Mouse (Mus musculus) left cerebral cortex, postnatal 14 days (tissue): ENCODE measurements around the gene Ttc34. TPM values are rescaled to one million over a fixed set of nuclear protein-coding genes. Genes with fewer than 3 reads are reported as not detected.

Source experiments
- DNase-seq, 2 experiments: peaks; one replicate each; pipeline ENCODE4 v3.0.0; 2021 to 2022; ENCODE audit warnings: low spot score in 2 of 2, mixed read lengths in 1 of 2
- intact Hi-C: fragments of 180-260 bp; cut with DNase I; formaldehyde crosslinking; loops from one replicate; pipeline ENCODE4 v1.15.1; 2025
- total RNA-seq, 2 experiments: library from RNA; stranded (reverse); gene quantifications; 2 replicates each; pipeline ENCODE4 v1.2.3; 2021

Ttc34 gene
- total RNA-seq, 2 experiments from 2014 or later = 2.3 to 3.9 TPM

- intact Hi-C loops = no loop called here
- DNase-seq = no peak
Measured at GRCm38 (mm10) chr4:154885416-154885815, 48.2 kb downstream of the Ttc34 start.

GRCm38 (mm10) chr4:154886876-154887592 lies 49.8 kb downstream of the Ttc34 start:
- intact Hi-C loops = no loop called here
- no peak for DNase-seq

- intact Hi-C loops = no loop called here
Measured at GRCm38 (mm10) chr4:154887593-154888250, 50.5 kb downstream of the Ttc34 start.

DNA sequence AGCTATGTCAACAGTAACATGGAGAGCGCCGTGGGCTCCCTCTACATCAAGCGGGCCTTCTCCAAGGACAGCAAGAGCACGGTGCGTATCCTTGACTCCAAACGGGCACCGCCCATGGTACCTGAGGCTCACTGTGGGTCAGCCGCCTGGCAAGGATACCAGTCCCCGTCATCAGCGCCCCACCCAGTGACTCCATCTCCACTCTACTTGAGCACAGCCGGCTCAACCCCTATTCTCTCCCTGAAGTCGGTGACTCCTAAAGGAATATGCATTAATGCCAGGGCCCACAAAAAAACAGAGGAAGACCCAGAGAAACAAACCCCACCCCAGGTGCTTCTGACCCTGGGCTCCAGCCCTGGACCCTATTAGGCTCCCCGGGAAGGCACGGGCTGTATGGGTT lies 53.6 kb downstream of the Ttc34 start:
- no peak for DNase-seq
- intact Hi-C loops = no loop called here

More at GRCm38 (mm10) chr4:154887593-154888250, 50.5 kb downstream of the Ttc34 start:
- no peak for DNase-seq

- intact Hi-C loops = no loop called here
- no peak for DNase-seq
Measured at GRCm38 (mm10) chr4:154895549-154895948, 58.3 kb downstream of the Ttc34 start.

DNA sequence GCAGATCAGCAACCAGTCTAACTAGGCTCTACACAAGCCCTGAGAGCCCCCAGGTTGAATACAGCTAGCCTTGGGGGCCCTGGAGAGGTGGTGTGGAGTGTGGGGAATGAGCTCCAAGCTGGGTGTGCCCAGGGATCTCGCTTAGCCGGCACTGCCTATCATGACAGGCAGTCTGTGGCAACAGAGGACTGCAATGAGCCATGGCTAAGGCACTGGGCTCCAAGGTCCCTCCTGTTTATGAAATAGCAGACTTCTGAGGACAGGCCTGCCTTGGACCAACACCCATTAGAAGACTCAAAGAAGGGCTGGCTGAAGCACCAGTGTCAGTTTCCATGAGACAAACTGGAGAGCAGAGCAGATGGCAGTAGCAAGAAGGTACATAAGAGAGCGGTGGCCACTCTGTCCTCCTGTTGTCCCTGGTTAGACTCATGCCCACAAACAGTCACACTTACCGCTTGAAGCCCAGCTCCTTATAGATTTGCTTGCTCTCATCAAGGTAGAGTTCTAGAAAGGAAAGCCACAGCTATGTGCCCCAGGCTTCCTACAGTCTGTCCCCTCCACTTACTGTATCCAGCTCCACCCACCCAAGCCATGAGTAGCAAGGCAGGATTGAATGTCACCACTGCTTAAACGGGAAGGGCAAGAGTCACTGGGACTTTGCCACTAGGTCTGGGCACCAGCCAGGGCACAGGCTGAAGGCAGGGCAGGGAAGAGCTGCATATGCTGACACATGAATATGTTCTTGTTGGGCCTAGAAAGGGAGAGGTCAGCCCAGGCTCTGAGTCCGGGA lies 60.6 kb downstream of the Ttc34 start:
- no peak for DNase-seq
- intact Hi-C loops = no loop called here

DNA sequence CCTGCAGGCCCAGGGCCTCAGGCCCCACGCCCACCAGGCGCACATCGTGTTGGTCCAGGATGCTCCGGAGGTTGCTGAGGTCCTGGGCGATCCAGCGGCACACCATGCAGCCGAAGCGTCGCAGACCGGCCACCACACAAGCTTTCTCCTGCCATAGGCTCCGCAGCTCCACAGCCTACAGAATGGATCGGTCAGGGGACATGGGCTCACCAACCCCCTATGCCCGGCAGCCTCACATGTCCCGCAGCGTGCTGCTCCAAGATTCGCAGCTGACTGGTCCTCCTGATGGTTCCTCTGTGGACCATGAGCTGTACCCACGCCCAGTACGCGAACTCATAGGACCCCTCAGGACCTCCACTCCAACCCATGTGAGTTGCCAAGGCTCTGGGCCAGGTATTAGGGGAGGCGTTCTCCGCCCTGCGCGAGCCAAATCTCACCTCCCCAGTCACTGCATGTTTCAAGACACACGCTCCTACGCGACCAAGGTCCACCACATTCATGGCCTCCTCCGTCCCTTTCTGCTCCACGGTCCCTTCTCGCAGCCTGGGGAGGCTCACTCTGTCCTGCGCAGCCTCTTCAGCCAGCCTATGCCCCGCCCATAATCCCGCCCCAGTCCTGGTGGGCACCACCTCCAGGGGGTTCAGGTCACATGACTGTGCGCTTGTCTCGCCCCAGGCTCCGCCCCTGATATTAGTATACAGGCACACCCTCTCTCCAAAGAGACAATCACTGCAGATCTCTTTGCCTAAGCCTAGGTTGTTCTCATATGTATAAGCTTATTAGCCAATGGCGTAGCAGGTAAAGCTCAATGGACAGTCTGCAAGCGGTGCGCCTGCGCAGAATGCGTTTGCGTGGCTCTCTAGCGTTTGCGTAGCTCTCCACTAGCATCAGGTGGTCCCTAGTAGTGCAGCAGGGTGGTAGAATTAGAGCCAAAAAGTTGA lies 61.5 kb downstream of the Ttc34 start, which contains the start of gene Fam213b:
Gene Fam213b (minus strand): TSS at position 630 of the 941 bp plus-strand sequence.
- intact Hi-C loops = no loop called here
- peak; percentile 74 to 77 for DNase-seq

GRCm38 (mm10) chr4:154902371-154902770 lies 65.1 kb downstream of the Ttc34 start:
- DNase-seq = no peak
- intact Hi-C loops = no loop called here

GRCm38 (mm10) chr4:154904185-154905071 lies 67.2 kb downstream of the Ttc34 start:
- intact Hi-C loops = loop anchor here (5.0 kb wide), 1 partner anchor 38 kb away; no protein-coding TSS in a partner anchor
- DNase-seq = peak; percentile 89 to 93

DNA sequence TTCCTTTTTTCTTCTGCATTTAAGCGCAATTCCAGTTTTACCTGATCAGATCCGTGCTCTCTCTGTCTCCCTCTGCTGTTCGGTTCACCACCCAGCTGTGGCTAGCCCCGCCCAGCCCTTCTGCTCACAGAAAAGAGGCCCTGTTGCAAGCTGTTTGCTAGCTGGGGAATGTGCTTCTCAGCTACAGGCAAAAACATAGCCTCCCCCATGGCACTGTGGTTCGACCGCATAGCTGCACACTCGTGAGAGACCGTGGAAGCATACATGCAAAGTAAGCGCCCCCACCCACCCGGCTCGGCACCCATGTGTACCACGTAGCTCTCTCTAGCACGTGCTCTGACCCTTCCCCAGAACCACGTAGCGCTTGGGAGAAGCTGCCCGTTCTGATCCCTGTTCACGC lies 70.6 kb downstream of the Ttc34 start:
- intact Hi-C loops = loop anchor here (2.0 to 5.0 kb wide), 2 partner anchors 29 to 34 kb away; no protein-coding TSS in a partner anchor
- peak; percentile 73 for DNase-seq

DNA sequence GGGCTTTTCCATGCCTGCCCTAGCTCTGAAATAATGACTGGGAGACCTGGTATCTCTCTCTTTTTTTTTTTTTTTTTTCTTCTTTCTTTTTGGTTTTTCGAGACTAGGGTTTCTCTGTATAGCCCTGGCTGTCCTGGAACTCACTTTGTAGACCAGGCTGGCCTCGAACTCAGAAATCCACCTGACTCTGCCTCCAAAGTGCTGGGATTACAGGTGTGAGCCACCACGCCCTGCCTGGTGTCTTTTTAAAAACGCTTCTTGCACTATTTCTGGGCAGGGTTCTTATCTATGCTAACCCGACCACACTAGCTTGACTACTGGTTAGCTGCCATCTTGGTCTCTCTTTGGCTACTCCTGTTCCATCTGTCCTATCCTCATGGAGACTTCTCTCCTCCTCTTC lies 71.2 kb downstream of the Ttc34 start:
- intact Hi-C loops = loop anchor here (5.0 kb wide), 1 partner anchor 34 kb away; no protein-coding TSS in a partner anchor
- no peak for DNase-seq

GRCm38 (mm10) chr4:154910606-154911522 lies 73.6 kb downstream of the Ttc34 start:
- intact Hi-C loops = no loop called here
- peak; percentile 22 to 66 for DNase-seq

DNA sequence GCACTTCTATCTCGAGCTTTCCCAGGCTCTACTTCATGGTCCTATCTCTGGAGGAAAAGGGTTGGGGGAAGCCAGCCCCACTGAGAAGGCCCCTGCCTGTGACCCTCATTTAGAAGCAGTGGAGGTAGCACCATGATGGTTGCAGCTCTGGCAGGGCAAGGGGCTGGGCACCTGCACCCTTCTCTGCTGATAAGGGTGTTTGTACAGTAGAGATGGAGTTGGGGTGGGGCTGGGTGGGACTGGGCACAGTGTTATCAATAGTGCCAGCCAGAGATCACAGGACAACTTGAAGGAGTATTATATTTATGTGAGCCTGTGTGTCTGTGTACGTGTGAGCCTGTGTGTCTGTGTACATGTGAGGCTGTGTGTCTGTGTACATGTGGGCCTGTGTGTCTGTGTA lies 74.4 kb downstream of the Ttc34 start:
- intact Hi-C loops = no loop called here
- no peak for DNase-seq

DNA sequence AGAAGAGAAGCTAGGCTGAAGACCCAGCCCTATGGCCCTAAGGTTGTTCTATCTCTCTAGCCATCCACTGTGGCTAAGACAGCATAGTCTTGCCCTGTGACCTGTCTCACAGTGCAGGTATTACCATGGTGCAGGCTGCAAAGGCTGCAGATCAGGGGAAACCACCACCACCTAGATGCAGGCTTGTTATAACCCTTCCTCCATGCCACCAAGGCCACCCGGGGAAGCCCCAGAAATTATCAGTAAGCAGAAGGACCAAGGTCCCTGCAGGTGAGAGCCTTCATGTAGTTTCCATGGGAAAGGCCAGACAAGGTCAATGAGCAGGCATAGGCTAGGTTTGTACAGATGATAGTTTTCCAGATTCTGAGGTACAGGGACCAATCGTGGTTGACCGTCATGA lies 76.6 kb downstream of the Ttc34 start:
- intact Hi-C loops = no loop called here
- DNase-seq = no peak

DNA sequence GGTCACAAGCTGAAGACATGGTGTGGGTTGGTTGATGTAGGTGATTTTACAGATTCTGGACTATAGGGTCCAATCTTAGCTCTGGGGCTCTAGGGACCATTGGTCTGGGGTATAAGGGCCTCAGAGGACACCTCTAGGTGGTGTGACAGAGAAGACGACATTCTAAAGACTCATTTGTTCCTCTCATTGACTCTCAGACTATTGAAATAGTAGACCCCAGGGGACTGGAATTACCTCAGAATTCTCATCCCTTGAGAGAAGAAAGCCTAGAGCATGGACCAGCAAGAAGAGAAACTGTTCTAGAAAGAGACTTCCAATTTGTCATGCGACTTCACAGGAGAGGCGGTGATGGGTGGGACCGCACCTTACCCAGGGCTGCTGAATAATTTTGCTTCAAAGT lies 77.0 kb downstream of the Ttc34 start:
- intact Hi-C loops = no loop called here
- DNase-seq = no peak

GRCm38 (mm10) chr4:154914707-154915106 lies 77.4 kb downstream of the Ttc34 start:
- intact Hi-C loops = no loop called here
- no peak for DNase-seq

DNA sequence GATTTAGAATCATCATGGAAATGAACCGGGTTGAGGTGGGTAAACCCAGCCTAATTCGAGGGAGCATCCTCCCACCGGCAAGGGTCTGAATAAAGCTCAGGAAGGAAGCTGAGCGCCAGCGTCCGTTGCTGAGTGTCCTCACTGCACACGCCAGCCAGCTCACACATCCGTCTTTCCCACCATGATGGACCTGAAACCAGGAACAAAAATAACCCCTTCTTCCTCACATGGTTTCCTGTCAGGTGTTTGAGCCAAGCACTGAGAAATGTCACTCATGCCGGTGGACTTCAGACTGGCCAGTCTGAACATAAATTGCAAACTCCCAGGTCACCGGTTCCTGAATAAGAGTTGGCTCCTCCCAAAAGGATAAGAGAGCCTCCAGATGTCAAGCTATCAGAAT lies 78.0 kb downstream of the Ttc34 start:
- no peak for DNase-seq
- intact Hi-C loops = no loop called here
